ENCODE assay signal across 8 mouse cellular contexts in the genomic region with DNA sequence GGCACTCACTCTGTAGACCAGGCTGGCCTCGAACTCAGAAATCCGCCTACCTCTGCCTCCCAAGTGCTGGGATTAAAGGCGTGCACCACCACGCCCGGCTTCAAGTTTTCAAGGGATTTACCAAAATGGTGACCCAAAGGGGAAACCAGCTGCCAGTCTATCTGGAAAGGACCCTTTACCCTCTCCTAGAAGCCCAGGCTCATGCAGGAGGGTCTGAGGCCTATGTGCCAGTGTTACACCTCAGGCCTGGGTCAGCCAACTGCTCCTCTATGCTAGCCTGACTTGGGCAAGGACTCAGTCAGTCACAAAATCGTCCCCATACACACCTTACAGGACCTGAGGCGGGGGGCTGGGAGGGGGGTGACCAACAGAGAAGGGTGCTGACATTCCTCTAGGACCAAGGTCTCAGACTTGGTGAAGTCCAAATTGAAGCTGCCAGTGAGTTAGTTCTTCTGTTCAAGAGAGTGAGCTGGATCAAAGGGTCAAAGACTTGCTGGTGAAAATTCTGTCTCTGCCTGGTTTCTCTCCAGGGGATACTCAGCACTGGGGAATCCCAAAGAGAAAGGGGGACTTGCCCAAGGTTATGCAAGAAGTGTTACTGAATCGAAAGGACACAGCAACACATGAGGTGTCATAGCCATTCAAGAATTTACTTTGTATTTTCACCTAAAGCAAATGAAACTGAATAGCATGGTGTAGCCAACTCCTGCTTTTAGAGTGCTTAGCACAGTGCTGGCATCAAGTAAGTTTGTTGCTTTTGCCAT. TPM values are rescaled to one million over a fixed set of nuclear protein-coding genes. Genes with fewer than 3 reads are reported as not detected.
DNase-seq lines count a peak whose midpoint lies in the region; ATAC-seq and TF ChIP-seq lines count a peak whose summit lies in the region.

No protein-coding gene starts in this region.

- peak overlapping the region; percentile 87 for H3K27ac ChIP-seq in limb, embryonic 15.5 days
- peak overlapping the region; percentile 93 for H3K27ac ChIP-seq in stomach, postnatal 0 days (replicated peaks)

- no peak for ATAC-seq in limb, embryonic 15.5 days (ENCODE audit: insufficient number of reproducible peaks, low FRiP score, low TSS enrichment, low read depth)
- 0 out of 2 replicates have a peak, but pooled peaks have one; percentile 0 for ATAC-seq in stomach, postnatal 0 days (ENCODE audit: low FRiP score, low TSS enrichment)

- H3K4me2 ChIP-seq in limb, embryonic 15.5 days, result peak overlapping the region; percentile 84
- H3K4me2 ChIP-seq in stomach, postnatal 0 days (replicated peaks; ENCODE audit: low read depth), result peak overlapping the region; percentile 70

- H3K9ac ChIP-seq in limb, embryonic 15.5 days, result peak overlapping the region; percentile 90
- peak overlapping the region; percentile 88 for H3K9ac ChIP-seq in stomach, postnatal 0 days (ENCODE audit: low read length)

- DNase-seq in cerebellum, adult 9-10 months, result peak; percentile 61
- no peak for DNase-seq in cerebellum, postnatal 36 days
- DNase-seq in A20 (ENCODE audit: low read depth, low spot score), result peak; percentile 57
- DNase-seq in stomach, postnatal 0 days (ENCODE audit: low spot score), result no peak
- no peak for DNase-seq in urinary bladder, postnatal 14 days (ENCODE audit: low spot score)
- no peak for DNase-seq in embryo, embryonic 10.5 days (ENCODE audit: low spot score)

- WGBS in limb, embryonic 15.5 days, result 85% methylated on average over 8 of the region's 8 CpGs
- 78% methylated on average over 8 of the region's 8 CpGs for WGBS in stomach, postnatal 0 days

- H3K4me3 ChIP-seq in erythroblast, embryonic 14.5 days (replicated peaks), result peak overlapping the region; percentile 81
- peak overlapping the region; percentile 93 for H3K4me3 ChIP-seq in limb, embryonic 15.5 days
- peak overlapping the region; percentile 84 for H3K4me3 ChIP-seq in stomach, postnatal 0 days (ENCODE audit: low read depth, low read length)

- no peaks in the 10 kb centered on the region for H3K9me3 ChIP-seq in erythroblast, embryonic 14.5 days (ENCODE audit: control insufficient read depth, low read length)
- no peaks in the 10 kb centered on the region for H3K9me3 ChIP-seq in limb, embryonic 15.5 days
- no peaks in the 10 kb centered on the region for H3K9me3 ChIP-seq in stomach, postnatal 0 days (ENCODE audit: control insufficient read depth, low read length)

- no peak for TF ChIP-seq CTCF in stomach, postnatal 0 days (IDR thresholded peaks at IDR 0.05; ENCODE audit: low read depth)

- peaks cover 19% of the 10 kb centered on the region for H3K27me3 ChIP-seq in erythroblast, embryonic 14.5 days (ENCODE audit: control insufficient read depth)
- no peaks in the 10 kb centered on the region for H3K27me3 ChIP-seq in limb, embryonic 15.5 days
- no peaks in the 10 kb centered on the region for H3K27me3 ChIP-seq in stomach, postnatal 0 days (ENCODE audit: control insufficient read depth, insufficient read depth, low read length)

- TF ChIP-seq EP300 in stomach, postnatal 0 days (optimal IDR thresholded peaks at IDR 0.05), result no peak

- peaks cover 2% of the 10 kb centered on the region; the same call in 1 of the 2 replicates for H3K36me3 ChIP-seq in erythroblast, embryonic 14.5 days (ENCODE audit: control insufficient read depth)
- no peaks in the 10 kb centered on the region for H3K36me3 ChIP-seq in limb, embryonic 15.5 days
- H3K36me3 ChIP-seq in stomach, postnatal 0 days (ENCODE audit: control insufficient read depth, insufficient read depth, low read length), result no peaks in the 10 kb centered on the region

- peaks cover 48% of the 10 kb centered on the region for H3K4me1 ChIP-seq in erythroblast, embryonic 14.5 days (ENCODE audit: control insufficient read depth)
- peaks cover 59% of the 10 kb centered on the region for H3K4me1 ChIP-seq in limb, embryonic 15.5 days
- H3K4me1 ChIP-seq in stomach, postnatal 0 days (replicated peaks; ENCODE audit: control insufficient read depth, insufficient read depth), result peaks cover 13% of the 10 kb centered on the region

RNA-seq across cellular contexts. Expression of a gene that starts 55.5 kb away (rescaled TPM):
- 0.10 and 0.13 TPM in 2 replicates for polyA plus RNA-seq in erythroblast, embryonic 14.5 days (2012)
- polyA plus RNA-seq in limb, embryonic 15.5 days (2015; fragmentation: Nextera tagmentation; extraction: Ambion mirVana), result 219 and 273 TPM in 2 replicates
- polyA plus RNA-seq in stomach, postnatal 0 days (2015; fragmentation: Nextera tagmentation; extraction: Ambion mirVana), result 2,268 and 2,333 TPM in 2 replicates

Comparison
In these comparisons a context has a peak if more than half of its experiments do, and no peak if none do; other contexts are left out.
1. DNase-seq: peak in cerebellum, adult 9-10 months (single experiment) and A20 (single experiment); none in cerebellum, postnatal 36 days (0 of 2), stomach, postnatal 0 days (single experiment), urinary bladder, postnatal 14 days (single experiment) and embryo, embryonic 10.5 days (single experiment).
2. RNA of a gene that starts 55.5 kb away (polyA plus RNA-seq): 2,268 to 2,333 TPM in stomach, postnatal 0 days and 219 to 273 TPM in limb, embryonic 15.5 days; 0.10 to 0.13 TPM in erythroblast, embryonic 14.5 days; every median in the first group is over 100 times any median in the second.
3. Peak in every context shown above with its lines, with median percentiles within 50 percentile points of each other: H3K4me3 ChIP-seq.